Mouse (Mus musculus) heart, embryonic 14.5 days (tissue): ENCODE data around the gene Cabp1. TPM values are rescaled to one million over a fixed set of nuclear protein-coding genes. Genes with fewer than 3 reads are reported as not detected.
A peak's percentile ranks its signal among the peaks of the same experiment; 100 is the strongest.

Experiments
- ATAC-seq: fragments of 200-750 bp; cut with Nextera tagmentation; 2 replicates; pipeline ENCODE4 v1.8.0; 2017; ENCODE audit warnings: low read depth, moderate TSS enrichment; ENCODE audit not compliant: insufficient number of reproducible peaks, insufficient read depth, low FRiP score
- H3K27ac ChIP-seq, 2 experiments: fragments of 200-500 bp in 1 of 2; fragments of 300-500 bp in 1 of 2; sonication (generic) in 1 of 2; replicated peaks in 1 of 2; 2 replicates each; pipeline ENCODE4 v1.5.1; 2012 to 2014; ENCODE audit warnings: low read depth in 2 of 2, low read length in 2 of 2, control low read depth in 1 of 2, mild to moderate bottlenecking in 1 of 2, mixed read lengths in 1 of 2; ENCODE audit not compliant: control insufficient read depth in 1 of 2, insufficient read depth in 1 of 2
- H3K27me3 ChIP-seq: fragments of 300-500 bp; sonication (generic); 2 replicates; pipeline ENCODE4 v1.6.1; 2014; ENCODE audit warnings: mild to moderate bottlenecking, low read length, control low read depth; ENCODE audit not compliant: control insufficient read depth, insufficient read depth
- H3K36me3 ChIP-seq: fragments of 300-500 bp; sonication (generic); 2 replicates; pipeline ENCODE4 v1.6.1; 2014; ENCODE audit warnings: mild to moderate bottlenecking, control low read depth, low read length, mixed read lengths; ENCODE audit not compliant: control insufficient read depth, insufficient read depth
- H3K4me1 ChIP-seq, 2 experiments: fragments of 200-500 bp in 1 of 2; fragments of 300-500 bp in 1 of 2; sonication (generic) in 1 of 2; 2 replicates each; pipeline ENCODE4 v1.6.1; 2012 to 2014; ENCODE audit warnings: low read length in 2 of 2, control low read depth in 1 of 2, mixed read lengths in 1 of 2; ENCODE audit not compliant: control insufficient read depth in 2 of 2, insufficient read depth in 2 of 2
- H3K4me2 ChIP-seq: fragments of 300-500 bp; sonication (generic); 2 replicates; pipeline ENCODE4 v1.6.1; 2014; ENCODE audit warnings: mild to moderate bottlenecking, low read length
- H3K4me3 ChIP-seq, 2 experiments: fragments of 200-500 bp in 1 of 2; fragments of 300-500 bp in 1 of 2; sonication (generic) in 1 of 2; 2 replicates each; pipeline ENCODE4 v1.5.1; 2012 to 2014; ENCODE audit warnings: low read length in 2 of 2, mild to moderate bottlenecking in 2 of 2, control low read depth in 1 of 2, low read depth in 1 of 2, moderate library complexity in 1 of 2; ENCODE audit not compliant: control insufficient read depth in 1 of 2, insufficient read depth in 1 of 2
- H3K9ac ChIP-seq: fragments of 300-500 bp; sonication (generic); 2 replicates; pipeline ENCODE4 v1.6.1; 2014; ENCODE audit warnings: mild to moderate bottlenecking, low read length
- H3K9me3 ChIP-seq: fragments of 300-500 bp; sonication (generic); 2 replicates; pipeline ENCODE4 v1.6.1; 2016; ENCODE audit warnings: low read length, control low read depth; ENCODE audit not compliant: control insufficient read depth
- WGBS: fragments of 180-500 bp; shearing (Covaris S2); extraction: QIAGEN DNeasy Blood & Tissue Kit; methylation state at CpG from one replicate; pipeline ENCODE4 v1.1.7; 2014; 5-methylcytosine and 5-hydroxymethylcytosine counted together
- polyA plus RNA-seq: library from polyadenylated mRNA; unstranded; fragments of >200 nt; fragmentation: Nextera tagmentation; extraction: Ambion mirVana; gene quantifications from 2 replicates; pipeline ENCODE4 v1.2.1, GENCODE M21; 2014

Cabp1 gene
- polyA plus RNA-seq, 1 experiment from 2014 or later, result 0.77 TPM

DNA sequence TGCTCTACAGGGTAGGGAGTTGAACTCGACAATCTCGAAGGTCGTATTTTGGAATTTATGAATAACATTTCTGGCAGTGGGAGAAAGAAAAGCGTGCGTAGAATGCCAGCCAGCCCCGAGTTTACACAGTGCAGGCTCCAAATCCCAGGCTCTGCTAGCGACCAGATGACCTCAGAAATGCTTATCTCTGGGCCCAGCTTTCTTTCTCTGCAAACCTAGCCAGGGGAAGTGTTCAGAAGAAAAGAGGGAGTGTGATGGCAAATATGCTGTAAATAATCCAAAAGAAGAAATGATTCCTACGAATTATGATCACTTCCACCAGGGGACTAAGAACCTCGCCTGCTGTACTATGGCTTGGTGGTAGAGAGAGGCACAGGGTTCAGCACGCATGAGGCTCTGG, 10.7 kb downstream of the Cabp1 start:
- Histone ChIP-seq H3K4me3 (no peak overlapping the region), H3K4me2 (peak overlapping the region; percentile 30), H3K27me3 (no peaks in the 10 kb centered on the region; the same call in 1 of the 2 replicates), H3K27ac (peak overlapping the region; percentile 3 to 70), H3K9me3 (no peaks in the 10 kb centered on the region; the same call in 1 of the 2 replicates), H3K9ac (no peak overlapping the region; the same call in 1 of the 2 replicates), H3K4me1 (peaks cover 36 to 40% of the 10 kb centered on the region in 2 experiments), H3K36me3 (no peaks in the 10 kb centered on the region)
- 29% methylated on average over 10 of the region's 10 CpGs for WGBS
- ATAC-seq, result no peak

DNA sequence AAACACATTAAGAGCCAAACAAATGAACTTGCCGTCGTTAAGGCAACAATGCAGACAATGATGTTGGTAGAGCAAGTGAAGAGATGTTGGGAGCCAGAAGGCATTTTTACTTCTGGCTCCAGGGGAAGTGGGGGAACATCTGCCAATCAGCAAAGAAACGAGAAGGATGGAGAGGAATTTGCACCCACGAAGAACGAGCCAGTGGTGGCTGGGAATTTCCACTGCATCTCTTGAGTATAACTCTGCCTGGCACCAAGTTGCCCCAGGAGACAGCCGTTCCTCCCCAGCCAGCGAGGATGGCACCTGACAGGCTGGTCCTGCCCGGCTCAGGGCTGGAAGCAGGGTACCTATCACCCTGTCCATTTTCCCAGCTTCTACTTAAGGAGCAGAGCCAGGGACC, 11.3 kb downstream of the Cabp1 start:
- H3K4me2 ChIP-seq, result peak overlapping the region; percentile 30
- no peaks in the 10 kb centered on the region for H3K9me3 ChIP-seq
- H3K27ac ChIP-seq, result peak overlapping the region; percentile 3 to 70
- peaks cover 36 to 40% of the 10 kb centered on the region in 2 experiments for H3K4me1 ChIP-seq
- H3K4me3 ChIP-seq, result no peak overlapping the region
- H3K36me3 ChIP-seq, result no peaks in the 10 kb centered on the region
- H3K9ac ChIP-seq, result no peak overlapping the region
- no peak for ATAC-seq
- no peaks in the 10 kb centered on the region; the same call in 1 of the 2 replicates for H3K27me3 ChIP-seq
- 66% methylated on average over 8 of the region's 8 CpGs for WGBS

DNA sequence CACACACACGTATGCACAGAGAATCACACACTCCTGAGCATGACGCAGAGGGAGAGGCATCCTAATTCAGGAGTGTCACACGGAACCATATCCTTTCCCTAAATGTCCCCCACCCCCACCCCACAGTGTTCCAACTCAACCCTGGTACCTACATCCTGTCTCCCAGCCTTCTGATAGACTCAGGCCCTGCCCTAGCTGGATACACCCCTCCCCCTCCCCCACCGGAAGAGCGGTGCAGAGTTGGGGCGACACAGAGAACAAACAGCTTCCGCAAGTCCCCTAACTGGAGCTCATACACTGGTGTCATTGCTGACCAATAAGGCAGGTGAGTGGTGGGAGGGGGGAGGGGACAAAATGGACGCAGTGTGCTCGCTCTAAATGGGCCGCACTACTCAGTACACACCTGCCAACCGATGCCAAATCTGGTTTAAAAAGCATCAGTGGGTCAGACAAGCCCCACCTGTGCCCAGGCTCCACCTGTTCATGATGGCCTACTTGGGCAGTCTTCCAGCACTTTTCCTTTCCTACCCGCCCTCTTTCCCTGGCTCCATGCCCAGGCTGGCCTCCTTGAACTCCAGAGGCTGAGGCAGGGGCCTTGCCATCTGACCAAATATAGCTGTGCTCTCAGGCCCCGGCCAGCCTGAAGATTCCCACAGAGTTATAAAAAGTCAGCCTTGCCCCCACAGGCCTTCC, 12.8 kb downstream of the Cabp1 start:
- ATAC-seq, result peak; percentile 36; the same call in 1 of the 2 replicates
- Histone ChIP-seq H3K27ac (peak overlapping the region in 1 of 2 experiments; percentile 70; a peak in 2 of 4 replicates), H3K4me1 (peaks cover 24 to 29% of the 10 kb centered on the region in 2 experiments), H3K36me3 (no peaks in the 10 kb centered on the region), H3K27me3 (no peaks in the 10 kb centered on the region; the same call in 1 of the 2 replicates), H3K4me2 (no peak overlapping the region), H3K9ac (no peak overlapping the region), H3K9me3 (no peaks in the 10 kb centered on the region), H3K4me3 (no peak overlapping the region)
- 60% methylated on average over 13 of the region's 13 CpGs for WGBS

DNA sequence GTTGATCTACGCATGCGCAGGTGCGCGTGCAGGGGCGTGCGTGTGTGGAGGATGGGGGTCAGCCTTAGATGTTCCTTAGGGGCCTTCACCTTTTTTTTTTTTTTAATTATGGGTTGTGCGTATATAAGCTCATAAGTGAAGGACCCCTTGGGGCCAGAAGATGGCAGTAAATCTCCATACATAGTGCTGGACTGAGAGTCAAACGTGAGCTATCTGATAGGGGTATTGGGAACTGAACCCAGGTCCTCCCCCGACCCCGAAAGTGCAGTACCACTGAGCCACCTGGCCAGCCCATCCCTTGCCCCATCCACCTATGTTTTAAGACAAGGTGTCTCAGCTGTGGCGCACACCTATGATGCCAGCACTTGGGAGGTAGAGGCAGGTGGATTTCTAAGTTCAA, 14.6 kb downstream of the Cabp1 start:
- Histone ChIP-seq H3K27ac (no peak overlapping the region), H3K4me3 (no peak overlapping the region), H3K9ac (no peak overlapping the region), H3K9me3 (no peaks in the 10 kb centered on the region), H3K4me2 (no peak overlapping the region), H3K36me3 (no peaks in the 10 kb centered on the region), H3K27me3 (no peaks in the 10 kb centered on the region), H3K4me1 (peaks cover 23 to 26% of the 10 kb centered on the region in 2 experiments)
- 91% methylated on average over 11 of the region's 11 CpGs for WGBS
- ATAC-seq, result no peak

DNA sequence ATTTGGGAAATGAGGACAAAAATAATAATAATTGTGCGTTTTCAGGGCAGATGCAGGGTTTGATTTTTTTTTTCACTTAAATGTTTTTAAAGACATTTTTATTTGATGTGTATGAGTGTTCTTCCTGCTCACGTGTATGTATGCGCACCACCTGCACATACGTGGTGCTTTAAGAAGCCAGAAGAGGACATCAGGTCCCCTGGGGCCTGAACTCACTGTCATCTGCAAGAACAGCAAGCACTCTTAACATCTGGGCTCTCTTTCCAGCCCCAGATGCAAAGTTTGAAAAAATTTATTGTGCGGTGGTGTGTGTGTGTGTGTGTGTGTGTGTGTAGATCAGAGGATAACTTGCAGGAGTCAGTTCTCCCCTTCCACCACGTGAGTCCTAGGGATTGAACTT, 16.3 kb downstream of the Cabp1 start:
- Histone ChIP-seq H3K27me3 (no peaks in the 10 kb centered on the region), H3K4me3 (no peak overlapping the region), H3K4me2 (no peak overlapping the region), H3K27ac (no peak overlapping the region), H3K4me1 (peaks cover 16 to 17% of the 10 kb centered on the region in 2 experiments), H3K9me3 (no peaks in the 10 kb centered on the region), H3K36me3 (no peaks in the 10 kb centered on the region), H3K9ac (no peak overlapping the region)
- no peak for ATAC-seq
- 83% methylated on average over 6 of the region's 6 CpGs for WGBS

DNA sequence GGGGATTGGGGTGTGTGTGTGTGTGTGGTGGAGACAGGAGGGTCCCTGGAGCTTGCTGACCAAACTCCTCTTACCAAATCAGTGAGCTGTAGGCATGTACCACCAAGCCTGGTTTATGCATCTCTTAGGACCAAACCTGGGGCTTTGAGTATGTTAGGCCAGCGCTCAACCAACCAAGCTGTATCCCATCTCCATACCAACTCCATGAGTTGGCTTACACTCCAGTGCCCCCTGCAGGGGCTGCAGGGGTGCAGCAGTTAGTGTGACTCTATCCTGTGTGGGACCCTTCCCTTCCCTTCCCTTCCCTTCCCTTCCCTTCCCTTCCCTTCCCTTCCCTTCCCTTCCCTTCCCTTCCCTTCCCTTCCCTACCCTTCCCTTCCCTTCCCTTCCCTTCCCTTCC, 19.6 kb downstream of the Cabp1 start:
- H3K4me1 ChIP-seq, result no peaks in the 10 kb centered on the region

DNA sequence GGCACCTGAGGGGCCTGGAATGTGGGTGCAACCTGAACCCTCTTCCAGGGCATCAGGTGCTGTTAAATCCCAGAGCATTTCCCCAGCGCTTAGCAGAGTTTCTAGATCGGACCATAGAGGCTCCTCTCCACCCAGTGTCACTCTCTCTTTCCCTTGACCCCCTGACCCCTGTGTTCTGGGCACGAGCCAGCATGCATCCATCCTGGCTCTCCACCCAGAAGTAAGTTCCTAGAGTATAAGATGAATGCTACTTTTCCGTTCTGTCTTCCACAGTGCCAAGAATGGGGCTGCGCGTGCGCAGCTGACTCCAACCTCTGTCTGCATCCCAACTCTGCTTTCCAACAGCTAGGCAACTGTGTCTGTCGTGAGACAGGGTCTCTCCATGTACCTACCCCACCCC, 24.0 kb downstream of the Cabp1 start:
- 76% methylated on average over 8 of the region's 8 CpGs for WGBS
- Histone ChIP-seq H3K9ac (no peak overlapping the region), H3K27me3 (no peaks in the 10 kb centered on the region), H3K4me2 (no peak overlapping the region), H3K9me3 (no peaks in the 10 kb centered on the region), H3K4me1 (peaks cover 11 to 18% of the 10 kb centered on the region in 2 experiments), H3K36me3 (no peaks in the 10 kb centered on the region), H3K4me3 (no peak overlapping the region), H3K27ac (no peak overlapping the region)
- no peak for ATAC-seq

More for the DNA sequence above, 19.6 kb downstream of the Cabp1 start:
- H3K9ac ChIP-seq, result no peak overlapping the region
- H3K27me3 ChIP-seq, result no peaks in the 10 kb centered on the region
- no peaks in the 10 kb centered on the region for H3K36me3 ChIP-seq
- no peaks in the 10 kb centered on the region for H3K9me3 ChIP-seq
- ATAC-seq, result no peak
- H3K4me3 ChIP-seq, result no peak overlapping the region
- no peak overlapping the region for H3K4me2 ChIP-seq
- 85% methylated on average over 1 of the region's 1 CpGs for WGBS
- no peak overlapping the region for H3K27ac ChIP-seq
